Mouse (Mus musculus) MEL (cell line): ENCODE measurements around the gene Gm45213. TPM values are rescaled to one million over a fixed set of nuclear protein-coding genes. Genes with fewer than 3 reads are reported as not detected.

Source experiments
- DNase-seq: peaks from one replicate; pipeline ENCODE4 v3.0.0; 2011; ENCODE audit warnings: low read depth, low spot score
- H3K27ac ChIP-seq: 2 replicates; pipeline ENCODE4 v1.5.1; 2012; ENCODE audit warnings: low read depth, mild to moderate bottlenecking, control low read depth, low read length, moderate library complexity; ENCODE audit not compliant: control insufficient read depth
- H3K27me3 ChIP-seq, 2 experiments: fragments of 150-350 bp in 1 of 2; sonication (generic) in 1 of 2; 2 replicates each; pipeline ENCODE4 v1.6.1; 2012; ENCODE audit warnings: low read length in 2 of 2, mild to moderate bottlenecking in 2 of 2, improper control_type of control experiment in 1 of 2, moderate library complexity in 1 of 2; ENCODE audit not compliant: insufficient read depth in 2 of 2, control insufficient read depth in 1 of 2
- H3K36me3 ChIP-seq, 2 experiments: 2 replicates each; pipeline ENCODE4 v1.6.1; 2012 to 2014; ENCODE audit warnings: low read length in 2 of 2, improper control_type of control experiment in 1 of 2, inconsistent platforms in 1 of 2, mild to moderate bottlenecking in 1 of 2; ENCODE audit not compliant: insufficient read depth in 2 of 2, control insufficient read depth in 1 of 2
- H3K4me1 ChIP-seq, 2 experiments: fragments of 150-350 bp in 1 of 2; sonication (generic) in 1 of 2; 2 replicates each; pipeline ENCODE4 v1.6.1; 2012; ENCODE audit warnings: low read length in 2 of 2, improper control_type of control experiment in 1 of 2, mild to moderate bottlenecking in 1 of 2; ENCODE audit not compliant: insufficient read depth in 2 of 2, control insufficient read depth in 1 of 2
- H3K4me3 ChIP-seq, 2 experiments: fragments of 150-350 bp in 1 of 2; sonication (generic) in 1 of 2; 2 replicates each; pipeline ENCODE4 v1.5.1; 2012; ENCODE audit warnings: low read depth in 2 of 2, low read length in 2 of 2, mild to moderate bottlenecking in 2 of 2, moderate library complexity in 2 of 2, control low read depth in 1 of 2, improper control_type of control experiment in 1 of 2; ENCODE audit not compliant: control insufficient read depth in 1 of 2, insufficient read depth in 1 of 2
- H3K79me2 ChIP-seq: 2 replicates; pipeline ENCODE4 v1.6.1; 2012; ENCODE audit warnings: mild to moderate bottlenecking, low read length, moderate library complexity; ENCODE audit not compliant: control insufficient read depth, poor library complexity, insufficient read depth
- H3K9ac ChIP-seq: 2 replicates; pipeline ENCODE4 v1.6.1; 2012; ENCODE audit warnings: low read depth, mild to moderate bottlenecking, control low read depth, low read length, moderate library complexity; ENCODE audit not compliant: control insufficient read depth, poor library complexity, severe bottlenecking
- H3K9me3 ChIP-seq: fragments of 150-350 bp; sonication (generic); replicated peaks from 2 replicates; pipeline ENCODE4 v1.6.1; 2012; ENCODE audit warnings: mild to moderate bottlenecking, low read length, improper control_type of control experiment, moderate library complexity; ENCODE audit not compliant: insufficient read depth
- BHLHE40 ChIP-seq: IDR thresholded peaks from 2 replicates; pipeline ENCODE4 v1.6.1; 2012; ENCODE audit warnings: low read depth, mild to moderate bottlenecking, inconsistent platforms, low read length, improper control_type of control experiment, borderline replicate concordance
- CHD1 ChIP-seq: IDR thresholded peaks from 2 replicates; pipeline ENCODE4 v1.6.1; 2012; ENCODE audit warnings: low read depth, mild to moderate bottlenecking, inconsistent platforms, low read length, improper control_type of control experiment
- CHD2 ChIP-seq: IDR thresholded peaks from 2 replicates; pipeline ENCODE4 v1.6.1; 2011; ENCODE audit warnings: low read length, improper control_type of control experiment
- CTCF ChIP-seq, 3 experiments: IDR thresholded peaks in 2 of 3; conservative IDR thresholded peaks in 1 of 3; 2 replicates each; pipeline ENCODE4 v1.5.1; 2011 to 2012; ENCODE audit warnings: low read length in 3 of 3, low read depth in 2 of 3, mild to moderate bottlenecking in 2 of 3, improper control_type of control experiment in 1 of 3, inconsistent platforms in 1 of 3, mixed read lengths in 1 of 3, moderate library complexity in 1 of 3; ENCODE audit not compliant: control insufficient read depth in 1 of 3, insufficient read depth in 1 of 3, poor library complexity in 1 of 3, severe bottlenecking in 1 of 3
- GABPA ChIP-seq: IDR thresholded peaks from 2 replicates; pipeline ENCODE4 v1.6.1; 2012; ENCODE audit warnings: low read depth, mild to moderate bottlenecking, inconsistent platforms, low read length, improper control_type of control experiment, moderate library complexity
- JUND ChIP-seq: IDR thresholded peaks from 2 replicates; pipeline ENCODE4 v1.6.1; 2011; ENCODE audit warnings: low read depth, mild to moderate bottlenecking, improper control_type of control experiment, low read length
- KAT2A ChIP-seq: conservative IDR thresholded peaks from 2 replicates; pipeline ENCODE4 v1.6.1; 2012; ENCODE audit warnings: low read depth, low read length, improper control_type of control experiment, inconsistent platforms
- MAFK ChIP-seq: IDR thresholded peaks from 2 replicates; pipeline ENCODE4 v1.6.1; 2011; ENCODE audit warnings: low read depth, mild to moderate bottlenecking, low read length, improper control_type of control experiment, borderline replicate concordance
- MEF2A ChIP-seq: IDR thresholded peaks from 2 replicates; pipeline ENCODE4 v1.6.1; 2014; ENCODE audit warnings: low read depth, mild to moderate bottlenecking, inconsistent platforms, low read length, improper control_type of control experiment; ENCODE audit not compliant: poor library complexity, insufficient replicate concordance, severe bottlenecking; ENCODE audit errors: extremely low read depth
- MXI1 ChIP-seq: IDR thresholded peaks from 2 replicates; pipeline ENCODE4 v1.6.1; 2011; ENCODE audit warnings: mild to moderate bottlenecking, low read depth, low read length, improper control_type of control experiment
- MYB ChIP-seq: IDR thresholded peaks from 2 replicates; pipeline ENCODE4 v1.6.1; 2011; ENCODE audit warnings: mild to moderate bottlenecking, low read depth, low read length, improper control_type of control experiment
- MYC ChIP-seq: IDR thresholded peaks from 2 replicates; pipeline ENCODE4 v1.6.1; 2011; ENCODE audit warnings: low read depth, mild to moderate bottlenecking, low read length, improper control_type of control experiment, moderate library complexity
- POLR2AphosphoS2 ChIP-seq: IDR thresholded peaks from 2 replicates; pipeline ENCODE4 v1.6.1; 2011; ENCODE audit warnings: low read length, improper control_type of control experiment
- POLR2AphosphoS5 ChIP-seq: IDR thresholded peaks from 2 replicates; pipeline ENCODE4 v1.6.1; 2012; ENCODE audit warnings: low read depth, borderline replicate concordance, mild to moderate bottlenecking, inconsistent platforms, low read length, moderate library complexity, mixed read lengths
- RCOR1 ChIP-seq: IDR thresholded peaks from 2 replicates; pipeline ENCODE4 v1.6.1; 2012; ENCODE audit warnings: low read depth, mild to moderate bottlenecking, inconsistent platforms, low read length, improper control_type of control experiment
- SIN3A ChIP-seq: IDR thresholded peaks from 2 replicates; pipeline ENCODE4 v1.6.1; 2012; ENCODE audit warnings: low read length, improper control_type of control experiment, inconsistent platforms
- SMC3 ChIP-seq: IDR thresholded peaks from 2 replicates; pipeline ENCODE4 v1.6.1; 2011; ENCODE audit warnings: low read depth, low read length, improper control_type of control experiment
- TAL1 ChIP-seq: IDR thresholded peaks from 2 replicates; pipeline ENCODE4 v1.6.1; 2012; ENCODE audit warnings: mild to moderate bottlenecking, inconsistent platforms, low read length, moderate library complexity, mixed read lengths
- TBP ChIP-seq: IDR thresholded peaks from 2 replicates; pipeline ENCODE4 v1.8.0; 2011; ENCODE audit warnings: low read depth, low read length, improper control_type of control experiment
- TCF12 ChIP-seq: IDR thresholded peaks from 2 replicates; pipeline ENCODE4 v1.6.1; 2014; ENCODE audit warnings: low read depth, mild to moderate bottlenecking, inconsistent platforms, low read length, improper control_type of control experiment, moderate library complexity
- USF2 ChIP-seq, 2 experiments: IDR thresholded peaks; 2 replicates each; pipeline ENCODE4 v1.6.1; 2011 to 2012; ENCODE audit warnings: improper control_type of control experiment in 2 of 2, low read length in 2 of 2, borderline replicate concordance in 1 of 2, inconsistent platforms in 1 of 2, low read depth in 1 of 2, mild to moderate bottlenecking in 1 of 2; ENCODE audit not compliant: insufficient read depth in 1 of 2
- ZC3H11A ChIP-seq: IDR thresholded peaks from 2 replicates; pipeline ENCODE4 v1.6.1; 2012; ENCODE audit warnings: low read depth, mild to moderate bottlenecking, inconsistent platforms, low read length, improper control_type of control experiment
- ZMIZ1 ChIP-seq: IDR thresholded peaks from 2 replicates; pipeline ENCODE4 v1.6.1; 2012; ENCODE audit warnings: low read depth, mild to moderate bottlenecking, inconsistent platforms, low read length, improper control_type of control experiment, moderate library complexity
- polyA plus RNA-seq, 2 experiments: library from polyadenylated mRNA; stranded (reverse) in 1 of 2; unstranded in 1 of 2; fragments of >175 nt in 1 of 2; fragments of >200 nt in 1 of 2; gene quantifications; 2 replicates each; pipeline versions ENCODE4 v1.2.1 to v1.2.4; 2012; ENCODE audit warnings: low replicate concordance in 2 of 2, low read depth in 1 of 2; ENCODE audit not compliant: insufficient read length in 2 of 2, insufficient read depth in 1 of 2, missing spikeins in 1 of 2
- total RNA-seq: library from RNA; depleted of rRNA; stranded (reverse); fragments of 300-350 nt; gene quantifications from 2 replicates; pipeline ENCODE4 v1.2.3, GENCODE M21; 2012

Gene Gm45213
- total and polyA plus RNA-seq, 3 experiments: not detected

GRCm38 (mm10) chr7:66047975-66048374 lies 4.6 kb downstream of the Gm45213 start:
- Histone ChIP-seq H3K9ac (no peak overlapping the region), H3K4me3 (no peak overlapping the region), H3K27me3 (no peaks in the 10 kb centered on the region), H3K79me2 (no peaks in the 10 kb centered on the region), H3K9me3 (no peaks in the 10 kb centered on the region), H3K4me1 (no peaks in the 10 kb centered on the region), H3K27ac (no peak overlapping the region), H3K36me3 (no peaks in the 10 kb centered on the region)
- no peak for TF ChIP-seq CHD2
- no peak for TF ChIP-seq MYB
- no peak for TF ChIP-seq MAFK
- TF ChIP-seq KAT2A: no peak
- no peak for TF ChIP-seq CHD1
- no peak for TF ChIP-seq TCF12
- TF ChIP-seq POLR2AphosphoS5: no peak
- no peak for TF ChIP-seq JUND
- no peak for TF ChIP-seq MYC
- no peak for TF ChIP-seq SMC3
- TF ChIP-seq GABPA: no peak
- no peak for TF ChIP-seq ZC3H11A
- no peak for TF ChIP-seq POLR2AphosphoS2
- TF ChIP-seq MXI1: no peak
- TF ChIP-seq BHLHE40: no peak
- no peak for DNase-seq

- Histone ChIP-seq H3K79me2 (no peaks in the 10 kb centered on the region), H3K27ac (no peak overlapping the region), H3K27me3 (no peaks in the 10 kb centered on the region), H3K4me3 (no peak overlapping the region), H3K9me3 (no peaks in the 10 kb centered on the region), H3K36me3 (no peaks in the 10 kb centered on the region; a peak in 2 of 4 replicates), H3K9ac (no peak overlapping the region), H3K4me1 (peaks cover 0 to 1% of the 10 kb centered on the region in 2 experiments; a peak in 2 of 4 replicates)
- no peak for DNase-seq
- TF ChIP-seq CTCF (IDR thresholded peaks at IDR 0.05 in 2 of 3, conservative IDR thresholded peaks at IDR 0.05 in 1 of 3; ENCODE audit: control insufficient read depth in 1 of 3, insufficient read depth in 1 of 3, low read depth in 2 of 3, low read length in 3 of 3, poor library complexity in 1 of 3, severe bottlenecking in 1 of 3) (no peak), MAFK (no peak), ZC3H11A (no peak), USF2 (IDR thresholded peaks at IDR 0.05; ENCODE audit: borderline replicate concordance in 1 of 2, insufficient read depth in 1 of 2, low read depth in 1 of 2, low read length in 2 of 2) (no peak), TBP (no peak), SMC3 (no peak), GABPA (no peak), POLR2AphosphoS2 (no peak), MYB (no peak), MEF2A (no peak), SIN3A (no peak), TAL1 (no peak), RCOR1 (no peak), ZMIZ1 (no peak)
These were observed 5.2 kb downstream of the Gm45213 start for GRCm38 (mm10) chr7:66048446-66049230.
